Mouse (Mus musculus) heart, embryonic 10.5 days (tissue): ENCODE results near the gene Hist1h2ab. TPM values are rescaled to one million over a fixed set of nuclear protein-coding genes. Genes with fewer than 3 reads are reported as not detected.
"Not testable (repeated sequence)": the region's sequence is repeated elsewhere in the genome, so short reads cannot be mapped to it uniquely, and the experiment has no call there.

Experiments
- DNase-seq: peaks from one replicate; pipeline ENCODE4 v3.0.0-alpha.2; 2017; ENCODE audit warnings: low spot score
- H3K27ac ChIP-seq: fragments of 300-500 bp; sonication (generic); 2 replicates; pipeline ENCODE4 v1.5.1; 2016; ENCODE audit warnings: mild to moderate bottlenecking
- H3K27me3 ChIP-seq: fragments of 300-500 bp; sonication (generic); 2 replicates; pipeline ENCODE4 v1.6.1; 2016; ENCODE audit warnings: mild to moderate bottlenecking; ENCODE audit not compliant: poor library complexity, insufficient read depth, severe bottlenecking
- H3K36me3 ChIP-seq: fragments of 300-500 bp; sonication (generic); 2 replicates; pipeline ENCODE4 v1.6.1; 2016; ENCODE audit warnings: mild to moderate bottlenecking, moderate library complexity
- H3K4me1 ChIP-seq: fragments of 300-500 bp; sonication (generic); 2 replicates; pipeline ENCODE4 v1.6.1; 2016; ENCODE audit warnings: mild to moderate bottlenecking
- H3K4me3 ChIP-seq: fragments of 300-500 bp; sonication (generic); 2 replicates; pipeline ENCODE4 v1.5.1; 2016; ENCODE audit warnings: mild to moderate bottlenecking, moderate library complexity
- H3K9me3 ChIP-seq: fragments of 300-500 bp; sonication (generic); 2 replicates; pipeline ENCODE4 v1.6.1; 2016; ENCODE audit warnings: mild to moderate bottlenecking, moderate library complexity
- WGBS: fragments of 180-500 bp; shearing (Covaris S2); methylation state at CpG from one replicate; pipeline ENCODE4 v1.1.7; 2016; 5-methylcytosine and 5-hydroxymethylcytosine counted together
- polyA plus RNA-seq: library from polyadenylated mRNA; unstranded; fragments of >200 nt; fragmentation: Nextera tagmentation; extraction: Ambion mirVana; gene quantifications from 2 replicates; pipeline ENCODE4 v1.2.1, GENCODE M21; 2016

Hist1h2ab gene
- polyA plus RNA-seq, 1 experiment from 2014 or later, result 23.3 TPM

DNA sequence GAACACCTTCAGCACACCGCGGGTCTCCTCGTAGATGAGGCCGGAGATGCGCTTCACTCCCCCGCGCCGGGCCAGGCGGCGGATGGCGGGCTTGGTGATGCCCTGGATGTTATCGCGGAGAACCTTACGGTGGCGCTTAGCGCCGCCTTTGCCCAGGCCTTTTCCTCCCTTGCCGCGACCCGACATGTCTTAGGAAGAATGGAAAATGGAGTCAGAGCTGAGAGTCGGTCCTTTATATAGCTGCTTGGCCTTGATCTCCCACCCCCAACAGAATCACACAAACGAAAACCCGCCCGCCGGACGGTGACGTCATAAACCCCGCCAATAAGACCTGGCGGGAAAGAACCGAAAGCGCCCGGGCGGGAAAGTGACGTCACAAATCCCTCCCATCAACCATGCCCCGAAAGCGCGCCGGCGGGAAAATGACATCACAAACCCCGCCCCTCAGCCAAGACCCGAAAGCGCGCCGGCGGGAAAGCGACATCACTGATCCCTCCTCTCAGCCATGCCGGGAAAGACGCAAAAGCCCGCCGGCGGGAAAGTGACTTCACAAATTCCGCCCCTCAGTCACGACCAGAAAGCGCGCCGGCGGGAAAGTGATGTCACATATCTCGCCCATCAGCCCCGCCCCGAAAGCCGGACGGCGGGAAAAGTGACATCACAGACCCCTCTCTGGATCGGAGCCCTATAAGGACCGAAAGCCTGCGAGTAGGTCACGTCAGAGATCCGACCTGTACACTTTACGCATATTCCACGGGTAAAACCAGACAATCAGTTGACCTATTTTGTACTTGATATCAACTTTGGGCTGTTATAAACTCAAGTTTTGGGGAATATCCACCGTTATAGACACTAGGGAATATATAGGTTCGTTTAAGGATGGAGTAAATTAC, 10.3 kb downstream of the Hist1h2ab start, which contains the start of gene Hist1h4a:
TSS of gene Hist1h4a (minus strand) at position 259 of the 893 bp plus-strand sequence.
- Histone ChIP-seq H3K4me1 (peaks cover 21% of the 10 kb centered on the region), H3K4me3 (peak within 1 kb of the TSS; percentile 62), H3K9me3 (no peaks in the 10 kb centered on the region), H3K36me3 (no peaks in the 10 kb centered on the region), H3K27me3 (no peaks in the 10 kb centered on the region), H3K27ac (peak within 1 kb of the TSS; percentile 88)
- under 1% methylated on average over 70 of the region's 72 CpGs for WGBS
- DNase-seq, result peak; percentile 99

DNA sequence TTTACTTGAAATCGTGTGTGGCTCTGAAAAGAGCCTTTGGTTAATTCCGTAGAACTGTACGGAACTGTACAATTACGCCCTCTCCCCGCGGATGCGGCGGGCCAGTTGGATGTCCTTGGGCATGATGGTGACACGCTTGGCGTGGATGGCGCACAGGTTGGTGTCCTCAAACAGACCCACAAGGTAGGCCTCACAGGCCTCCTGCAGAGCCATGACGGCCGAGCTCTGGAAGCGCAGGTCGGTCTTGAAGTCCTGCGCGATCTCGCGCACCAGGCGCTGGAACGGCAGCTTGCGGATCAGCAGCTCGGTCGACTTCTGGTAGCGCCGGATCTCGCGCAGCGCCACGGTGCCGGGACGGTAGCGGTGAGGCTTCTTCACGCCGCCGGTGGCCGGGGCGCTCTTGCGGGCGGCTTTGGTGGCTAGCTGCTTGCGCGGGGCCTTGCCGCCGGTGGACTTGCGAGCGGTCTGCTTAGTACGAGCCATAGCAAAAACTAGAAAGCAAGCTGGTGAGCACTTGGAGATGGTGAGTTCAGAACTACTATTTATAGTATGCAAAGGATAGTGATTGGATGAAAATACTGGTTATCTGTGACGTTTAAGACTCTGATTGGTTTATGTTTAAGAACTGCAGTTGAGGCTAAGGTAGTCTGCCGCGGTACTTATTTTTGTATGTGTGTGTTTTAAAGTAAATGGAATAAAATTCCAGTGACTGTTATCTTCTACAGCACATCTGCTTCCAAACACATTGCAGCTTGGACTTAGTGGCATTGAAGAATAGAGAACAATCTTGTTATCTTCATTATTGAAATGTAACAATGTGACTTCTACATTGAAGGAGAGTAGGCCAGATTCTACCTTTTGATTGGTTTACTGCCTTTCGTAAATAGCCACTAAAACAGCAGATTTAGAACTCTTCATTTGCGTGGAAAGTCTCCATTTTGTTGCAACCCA, 11.2 kb downstream of the Hist1h2ab start, which contains the start of gene Hist1h3a:
TSS of gene Hist1h3a (minus strand) at position 516 of the 951 bp plus-strand sequence.
- WGBS, result under 1% methylated on average over 38 of the region's 52 CpGs
- Histone ChIP-seq H3K4me3 (peak within 1 kb of the TSS; percentile 62), H3K4me1 (peaks cover 21% of the 10 kb centered on the region), H3K27ac (peak within 1 kb of the TSS; percentile 88)
- H3K27me3 ChIP-seq, H3K36me3 ChIP-seq, H3K9me3 ChIP-seq: not testable (repeated sequence)
- DNase-seq, result peak; percentile 84

DNA sequence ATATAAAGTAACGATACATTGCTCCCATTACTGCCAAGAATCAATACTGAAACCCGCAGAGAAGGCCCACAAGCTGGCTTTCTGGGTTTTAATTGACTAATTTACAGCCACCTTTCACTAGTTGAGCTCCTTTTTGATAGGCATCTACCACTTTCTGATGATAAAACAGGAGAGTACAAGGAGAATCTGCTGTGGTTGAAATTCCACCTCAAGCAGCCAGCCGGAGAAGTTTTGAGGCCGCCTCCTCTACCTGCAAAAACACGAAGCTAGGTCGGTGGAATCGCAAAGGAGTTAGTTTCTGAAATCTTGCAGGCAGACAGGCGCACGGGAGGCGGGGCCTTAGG, 12.3 kb downstream of the Hist1h2ab start:
- Histone ChIP-seq H3K27ac (peak overlapping the region; percentile 88), H3K4me1 (peaks cover 21% of the 10 kb centered on the region), H3K9me3 (no peaks in the 10 kb centered on the region), H3K27me3 (no peaks in the 10 kb centered on the region), H3K4me3 (peak overlapping the region; percentile 62), H3K36me3 (no peaks in the 10 kb centered on the region)
- WGBS, result 2% methylated on average over 10 of the region's 10 CpGs
- DNase-seq, result no peak

DNA sequence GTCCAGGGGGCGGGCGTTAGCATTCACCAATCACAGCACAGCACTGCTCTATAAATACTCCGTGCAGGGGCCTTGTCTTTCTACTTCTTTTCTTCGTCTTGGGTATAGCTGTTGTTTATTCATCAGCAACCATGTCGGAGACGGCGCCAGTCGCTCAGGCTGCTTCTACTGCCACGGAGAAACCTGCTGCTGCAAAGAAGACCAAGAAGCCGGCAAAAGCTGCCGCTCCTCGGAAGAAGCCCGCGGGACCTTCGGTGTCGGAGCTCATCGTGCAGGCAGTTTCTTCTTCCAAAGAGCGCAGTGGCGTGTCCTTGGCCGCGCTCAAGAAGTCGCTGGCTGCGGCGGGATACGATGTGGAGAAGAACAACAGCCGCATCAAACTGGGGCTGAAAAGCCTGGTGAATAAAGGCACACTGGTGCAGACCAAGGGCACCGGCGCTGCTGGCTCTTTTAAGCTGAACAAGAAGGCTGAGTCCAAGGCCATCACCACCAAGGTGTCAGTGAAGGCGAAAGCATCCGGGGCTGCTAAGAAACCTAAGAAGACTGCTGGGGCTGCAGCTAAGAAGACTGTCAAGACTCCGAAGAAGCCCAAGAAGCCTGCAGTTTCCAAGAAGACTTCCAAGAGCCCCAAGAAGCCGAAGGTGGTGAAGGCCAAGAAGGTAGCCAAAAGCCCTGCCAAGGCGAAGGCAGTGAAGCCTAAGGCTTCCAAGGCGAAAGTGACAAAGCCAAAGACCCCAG, 12.8 kb downstream of the Hist1h2ab start, which contains the start of gene Hist1h1a:
TSS of gene Hist1h1a (plus strand) at position 81 of the 738 bp plus-strand sequence.
- Histone ChIP-seq H3K4me1 (peaks cover 23% of the 10 kb centered on the region), H3K27me3 (no peaks in the 10 kb centered on the region), H3K9me3 (no peaks in the 10 kb centered on the region), H3K27ac (peak within 1 kb of the TSS; percentile 88), H3K4me3 (peak within 1 kb of the TSS; percentile 62), H3K36me3 (no peaks in the 10 kb centered on the region)
- peak; percentile 96 for DNase-seq
- 3% methylated on average over 34 of the region's 34 CpGs for WGBS

DNA sequence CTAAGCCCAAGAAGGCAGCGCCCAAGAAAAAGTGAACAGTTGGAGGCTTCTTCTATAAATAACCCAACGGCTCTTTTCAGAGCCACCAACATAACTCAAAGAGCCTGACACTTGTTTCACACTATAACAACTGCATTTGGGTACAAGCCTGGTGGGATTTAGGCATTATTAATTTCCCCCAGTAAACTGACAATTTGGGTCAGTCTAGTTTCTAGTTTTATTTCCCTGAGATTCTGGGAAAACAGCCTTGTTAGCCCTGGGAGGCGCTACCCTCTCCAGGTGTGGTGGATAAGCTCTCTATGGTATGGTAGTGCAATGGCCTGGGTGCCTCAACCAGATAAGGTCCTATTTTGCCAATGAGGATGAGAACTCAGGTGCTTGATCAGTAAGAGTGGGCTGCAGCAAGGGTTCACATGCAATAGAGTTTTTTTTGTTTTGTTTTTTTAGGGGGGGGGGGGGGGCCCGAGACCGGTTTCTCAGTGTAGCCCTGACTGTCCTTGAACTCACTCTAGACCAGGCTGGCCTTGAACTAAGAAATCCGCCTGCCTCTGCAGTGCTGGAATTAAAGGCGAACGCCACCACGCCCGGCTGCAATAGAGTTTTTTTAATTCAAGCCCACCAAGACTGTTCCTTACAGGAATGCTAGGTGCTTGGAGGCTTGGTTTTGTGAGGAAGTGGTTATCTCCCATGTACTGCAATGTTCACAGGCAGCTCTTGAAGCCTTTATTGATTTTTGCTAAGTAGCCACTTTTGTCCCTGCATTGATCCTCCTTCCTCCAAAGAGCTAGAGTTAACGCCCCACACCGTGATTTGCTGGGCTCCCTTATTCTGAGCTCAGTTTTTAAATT, 13.6 kb downstream of the Hist1h2ab start:
- WGBS, result 34% methylated on average over 12 of the region's 12 CpGs
- Histone ChIP-seq H3K27ac (peak overlapping the region; percentile 88), H3K4me3 (peak overlapping the region; percentile 62), H3K9me3 (no peaks in the 10 kb centered on the region), H3K36me3 (no peaks in the 10 kb centered on the region), H3K4me1 (peaks cover 24% of the 10 kb centered on the region), H3K27me3 (no peaks in the 10 kb centered on the region)
- DNase-seq, result no peak

DNA sequence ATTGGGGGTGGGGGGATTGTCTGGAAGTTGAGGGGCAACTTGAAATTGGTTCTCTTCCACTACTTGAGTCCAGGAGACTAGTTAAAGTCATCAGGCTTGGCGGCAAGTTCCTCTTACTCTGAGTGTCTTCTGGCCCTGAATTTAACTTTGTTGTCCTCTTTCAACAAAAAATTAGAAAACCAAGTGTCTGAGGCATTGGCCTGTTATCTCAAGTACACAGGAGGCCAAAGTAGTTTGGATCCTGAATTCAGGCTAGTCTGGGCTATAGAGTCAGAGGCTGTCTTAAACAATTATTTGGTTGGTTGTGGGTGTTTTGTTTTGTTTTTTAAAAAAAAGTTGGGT, 14.2 kb downstream of the Hist1h2ab start:
- no peak for DNase-seq
- H3K4me3 ChIP-seq, result no peak overlapping the region; the same call in 1 of the 2 replicates
- no peaks in the 10 kb centered on the region for H3K27me3 ChIP-seq
- no peaks in the 10 kb centered on the region for H3K36me3 ChIP-seq
- peak overlapping the region; percentile 47; the same call in 1 of the 2 replicates for H3K27ac ChIP-seq
- H3K4me1 ChIP-seq, result peaks cover 21% of the 10 kb centered on the region
- WGBS, result 68% methylated on average over 1 of the region's 1 CpGs
- no peaks in the 10 kb centered on the region for H3K9me3 ChIP-seq

DNA sequence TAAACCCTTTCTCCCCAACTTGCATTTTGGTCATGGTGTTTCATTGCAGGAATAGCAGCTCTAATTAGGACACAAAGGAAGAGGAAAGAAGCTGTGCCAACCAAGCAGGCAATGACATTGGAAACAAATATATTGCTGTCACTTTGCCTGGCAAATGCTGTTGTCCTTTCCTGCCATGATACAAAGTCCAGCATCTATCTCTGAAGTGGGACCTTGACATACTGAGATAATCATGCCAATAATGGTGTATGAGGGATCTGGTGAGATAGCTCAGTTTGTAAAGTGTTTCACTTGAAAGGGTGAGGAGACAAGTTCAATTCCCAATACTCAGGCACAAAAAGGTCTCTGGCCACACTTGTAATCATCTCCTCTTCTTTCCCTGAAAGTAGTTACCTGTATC, 15.8 kb downstream of the Hist1h2ab start:
- DNase-seq, result no peak
- Histone ChIP-seq H3K9me3 (no peaks in the 10 kb centered on the region), H3K4me3 (no peak overlapping the region), H3K36me3 (no peaks in the 10 kb centered on the region), H3K27ac (no peak overlapping the region), H3K27me3 (no peaks in the 10 kb centered on the region), H3K4me1 (peaks cover 16% of the 10 kb centered on the region)

DNA sequence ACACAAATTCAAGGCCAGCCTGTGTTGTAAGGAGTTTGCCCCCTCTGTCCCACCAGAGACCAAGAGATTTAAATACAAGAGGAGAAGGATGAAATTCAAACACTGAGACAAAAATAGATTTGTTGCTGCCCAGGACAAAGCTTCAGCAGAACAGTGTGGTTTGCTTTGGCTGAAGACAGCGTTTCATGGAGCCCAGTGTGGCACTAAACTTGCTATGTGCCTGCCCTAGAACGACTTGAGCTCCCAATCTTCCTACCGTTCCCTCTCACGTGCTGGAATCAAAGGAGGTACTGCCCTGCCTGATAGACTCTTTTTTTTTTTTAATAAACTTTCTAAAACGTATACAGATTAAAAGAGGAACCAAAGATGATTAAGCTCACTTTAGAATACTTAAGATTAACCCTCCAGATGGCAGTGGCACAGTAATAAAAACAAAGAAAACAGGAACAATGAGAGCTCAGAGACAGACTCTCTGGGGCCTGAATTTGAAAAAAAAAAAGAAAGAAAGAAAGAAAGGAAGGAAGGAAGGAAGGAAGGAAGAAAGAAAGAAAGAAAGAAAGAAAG, 18.0 kb downstream of the Hist1h2ab start:
- H3K27ac ChIP-seq, result no peak overlapping the region
- no peaks in the 10 kb centered on the region for H3K36me3 ChIP-seq
- no peak overlapping the region for H3K4me3 ChIP-seq
- peaks cover 12% of the 10 kb centered on the region for H3K4me1 ChIP-seq
- no peaks in the 10 kb centered on the region for H3K9me3 ChIP-seq
- no peaks in the 10 kb centered on the region for H3K27me3 ChIP-seq
- WGBS, result 47% methylated on average over 5 of the region's 5 CpGs
- no peak for DNase-seq

DNA sequence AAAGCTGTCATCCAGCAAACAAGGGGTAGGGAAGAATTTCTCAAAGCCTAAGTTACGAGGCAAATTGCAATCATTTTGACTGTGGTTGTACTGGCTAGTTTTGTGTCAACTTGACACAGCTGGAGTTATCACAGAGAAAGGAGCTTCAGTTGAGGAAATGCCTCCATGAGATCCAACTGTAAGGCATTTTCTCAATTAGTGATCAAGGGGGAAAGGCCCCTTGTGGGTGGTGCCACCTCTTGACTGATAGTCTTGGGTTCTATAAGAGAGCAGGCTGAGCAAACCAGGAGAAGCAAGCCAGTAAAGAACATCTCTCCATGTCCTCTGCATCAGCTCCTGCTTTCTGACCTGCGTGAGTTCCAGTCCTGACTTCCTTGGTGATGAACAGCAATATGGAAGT, 18.7 kb downstream of the Hist1h2ab start, which contains the start of gene Trim38:
TSS of gene Trim38 (plus strand) at position 301 of the 400 bp plus-strand sequence.
- not testable (repeated sequence) for H3K4me3 ChIP-seq, DNase-seq, H3K27me3 ChIP-seq, H3K36me3 ChIP-seq, H3K9me3 ChIP-seq, H3K4me1 ChIP-seq, H3K27ac ChIP-seq
- 85% methylated on average over 2 of the region's 2 CpGs for WGBS

DNA sequence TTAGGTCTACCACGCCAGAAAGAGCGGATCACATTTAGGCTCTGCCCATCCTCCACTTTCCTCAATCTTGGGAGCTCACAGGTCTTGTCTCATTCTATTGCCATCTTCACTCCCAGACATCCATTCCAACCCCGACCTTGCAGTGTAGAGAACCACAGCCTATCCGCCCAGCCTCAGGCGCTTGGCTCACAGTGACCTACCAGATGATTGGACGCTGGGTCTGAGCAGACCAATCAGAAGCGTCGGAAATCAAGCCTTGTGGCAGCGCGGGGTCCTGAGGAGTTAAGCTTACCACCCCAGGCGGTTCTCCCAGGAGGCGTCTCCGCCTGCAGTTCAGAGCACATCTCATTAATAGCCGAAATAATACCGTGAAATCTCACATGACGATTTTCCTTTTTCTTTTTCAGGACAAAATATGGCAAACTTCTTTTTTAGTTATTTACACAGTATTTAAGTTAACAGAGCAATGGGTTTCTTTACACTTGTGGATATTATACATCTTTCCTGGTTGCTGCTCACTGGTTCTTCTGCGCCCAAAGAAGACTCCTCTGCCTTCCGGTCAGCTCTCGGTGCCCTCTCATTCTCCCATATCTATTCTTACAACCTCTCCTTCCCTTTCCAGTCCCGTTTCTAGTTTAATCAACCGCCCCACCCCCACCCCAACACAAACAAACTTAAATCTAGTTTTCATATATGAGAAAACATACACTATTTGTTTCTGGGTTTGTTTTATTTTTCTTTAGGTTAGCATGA, 21.8 kb downstream of the Hist1h2ab start:
- WGBS, result 12% methylated on average over 21 of the region's 21 CpGs
- Histone ChIP-seq H3K36me3 (no peaks in the 10 kb centered on the region), H3K27ac (peak overlapping the region; percentile 67), H3K4me3 (peak overlapping the region; percentile 47), H3K4me1 (peaks cover 7% of the 10 kb centered on the region; the same call in 1 of the 2 replicates), H3K9me3 (no peaks in the 10 kb centered on the region), H3K27me3 (no peaks in the 10 kb centered on the region)
- peak; percentile 93 for DNase-seq

DNA sequence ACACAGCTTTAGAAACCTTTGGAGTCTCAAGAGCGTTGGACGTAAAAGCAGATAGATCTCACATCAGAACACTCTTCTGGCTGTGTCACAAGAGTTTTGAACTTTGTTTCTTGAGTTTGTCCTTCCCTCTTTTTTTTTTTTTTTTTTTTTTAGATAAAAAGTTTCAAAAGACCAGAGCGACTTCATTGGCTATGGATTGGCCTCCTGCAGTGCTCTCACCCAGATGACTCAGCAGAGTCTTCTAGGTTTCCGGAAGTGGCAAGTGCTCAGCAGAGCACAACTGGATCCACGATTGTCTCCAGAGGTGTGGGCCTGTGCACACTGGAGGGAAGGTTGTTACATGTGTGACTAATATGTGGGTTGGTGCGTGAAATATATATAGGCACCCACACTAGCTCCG, 27.4 kb downstream of the Hist1h2ab start:
- no peaks in the 10 kb centered on the region for H3K9me3 ChIP-seq
- H3K27ac ChIP-seq, result no peak overlapping the region
- no peaks in the 10 kb centered on the region for H3K36me3 ChIP-seq
- H3K27me3 ChIP-seq, result no peaks in the 10 kb centered on the region
- H3K4me3 ChIP-seq, result no peak overlapping the region
- 91% methylated on average over 7 of the region's 7 CpGs for WGBS
- no peaks in the 10 kb centered on the region for H3K4me1 ChIP-seq
- DNase-seq, result no peak
